Mouse (Mus musculus) adrenal gland, postnatal 10 days (tissue): ENCODE measurements around the gene Gm32742. TPM values are rescaled to one million over a fixed set of nuclear protein-coding genes. Genes with fewer than 3 reads are reported as not detected.

Experiments
- DNase-seq: peaks from one replicate; pipeline ENCODE4 v3.0.0; 2021; ENCODE audit warnings: mixed read lengths
- long read RNA-seq, 2 experiments: library from polyadenylated mRNA; stranded (forward); transcript quantifications; one replicate each; pipeline ENCODE4 v2.0.0; 2021
- total RNA-seq, 2 experiments: library from RNA; stranded (reverse); gene quantifications; 2 replicates each; pipeline ENCODE4 v1.2.3; 2021

The Gm32742 gene
- total RNA-seq, result not detected
- long read RNA-seq, experiment 1, result 0 reads
- long read RNA-seq, experiment 2, result 0 reads

DNA sequence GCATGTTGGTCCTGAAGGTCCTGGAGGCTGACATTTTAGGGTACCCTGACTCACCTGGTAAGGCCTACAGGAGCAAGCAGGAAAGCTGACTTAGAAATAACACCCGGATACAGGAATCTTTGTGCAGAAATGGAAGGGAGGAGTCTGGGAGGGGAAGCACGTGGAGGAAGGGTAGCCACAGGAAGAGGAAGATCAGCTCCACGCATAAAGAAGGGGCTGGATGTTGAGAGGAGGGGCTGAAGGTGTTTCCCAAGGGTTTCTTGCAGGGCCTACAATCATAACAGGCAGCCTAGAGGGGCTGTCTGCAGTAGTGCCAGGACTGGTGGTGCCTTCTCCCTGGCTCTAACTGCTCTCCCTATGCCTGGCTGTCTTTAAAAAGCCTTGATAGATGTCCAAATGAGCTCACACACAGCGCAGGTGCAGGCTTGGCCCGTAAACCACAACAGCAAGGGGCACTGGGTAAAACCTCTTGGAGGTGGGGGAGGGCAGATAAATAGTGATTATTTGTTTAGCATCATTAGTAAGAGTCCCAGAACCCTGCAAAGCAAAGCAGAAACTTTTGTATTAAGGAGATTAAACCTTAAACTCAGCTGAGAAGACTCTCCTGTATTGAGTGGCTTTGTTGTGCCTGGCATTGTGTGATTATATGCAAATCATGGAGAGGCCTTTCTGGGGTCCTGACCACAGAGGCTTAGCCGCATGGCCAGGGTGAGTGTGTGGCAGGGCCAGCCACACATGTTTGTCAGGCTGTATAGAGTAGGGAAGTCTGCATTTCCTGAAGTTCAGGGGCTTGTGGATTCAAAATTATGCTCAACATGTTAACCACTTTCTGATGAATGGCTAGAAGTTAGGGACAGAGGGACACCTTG is at the start of gene Gm32742:
TSS of gene Gm32742 (minus strand) at position 206 of the 869 bp plus-strand sequence.
- no peak for DNase-seq

DNA sequence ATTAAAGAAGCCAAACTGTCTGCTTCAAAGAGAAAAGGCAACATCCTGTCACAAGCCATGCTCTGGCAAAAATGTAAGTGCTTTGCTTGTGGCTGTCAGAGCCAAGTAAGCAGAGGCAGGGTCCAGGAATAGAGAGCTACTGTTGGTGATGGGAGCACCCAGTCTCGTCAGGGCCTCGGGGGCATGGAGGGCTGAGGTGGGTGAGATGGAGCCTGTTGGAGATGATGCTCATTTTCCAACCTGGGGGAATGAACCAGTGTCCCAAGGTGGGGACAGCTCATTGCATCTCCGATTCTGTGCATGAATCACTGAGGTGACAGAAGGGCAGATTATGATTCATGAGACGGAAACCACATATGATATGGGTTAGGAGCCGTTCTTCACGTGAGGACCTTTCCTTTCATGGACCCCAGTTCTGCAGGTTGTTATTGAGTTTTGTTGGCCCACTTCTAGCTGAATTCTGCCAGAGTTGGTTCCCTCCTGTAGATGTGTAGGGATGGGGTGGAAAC is 48.5 kb upstream of the Gm32742 start:
- no peak for DNase-seq

DNA sequence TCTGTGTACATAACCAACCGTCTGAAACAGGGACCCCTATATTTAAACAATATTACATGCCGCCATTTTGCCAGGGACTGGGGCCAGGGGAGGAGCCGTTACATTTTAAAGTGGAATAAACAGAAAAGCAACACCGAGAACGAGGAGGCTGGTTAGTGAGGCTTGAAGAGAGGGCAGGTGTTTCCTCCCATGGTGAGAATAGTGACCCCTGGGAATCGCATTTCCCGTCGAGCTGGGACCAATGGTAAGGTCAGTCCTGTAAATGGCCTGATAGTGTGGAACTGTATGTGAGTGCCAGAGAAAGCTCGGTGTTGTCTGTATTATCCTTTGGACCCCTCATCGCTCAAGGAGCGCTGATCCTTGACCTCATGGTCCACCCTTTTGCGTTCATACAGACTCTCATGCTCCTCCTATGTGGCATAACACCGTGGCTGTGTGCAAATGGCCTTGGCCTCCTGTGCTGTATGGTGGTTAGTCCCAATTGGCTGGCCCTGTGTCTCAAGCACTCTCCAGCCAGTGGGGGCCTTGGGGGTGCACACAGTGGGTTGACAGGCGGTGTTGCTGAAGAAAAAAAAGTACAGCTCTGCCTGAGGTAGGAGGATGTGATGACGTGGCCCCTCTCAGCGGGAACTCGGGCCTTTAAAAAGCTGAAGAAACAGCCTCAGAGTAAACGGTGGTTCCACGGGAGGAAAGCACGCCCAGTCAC is 47.9 kb upstream of the Gm32742 start, which contains the start of gene Pou2af1:
TSS of gene Pou2af1 (plus strand) at position 686 of the 706 bp plus-strand sequence.
- no peak for DNase-seq

DNA sequence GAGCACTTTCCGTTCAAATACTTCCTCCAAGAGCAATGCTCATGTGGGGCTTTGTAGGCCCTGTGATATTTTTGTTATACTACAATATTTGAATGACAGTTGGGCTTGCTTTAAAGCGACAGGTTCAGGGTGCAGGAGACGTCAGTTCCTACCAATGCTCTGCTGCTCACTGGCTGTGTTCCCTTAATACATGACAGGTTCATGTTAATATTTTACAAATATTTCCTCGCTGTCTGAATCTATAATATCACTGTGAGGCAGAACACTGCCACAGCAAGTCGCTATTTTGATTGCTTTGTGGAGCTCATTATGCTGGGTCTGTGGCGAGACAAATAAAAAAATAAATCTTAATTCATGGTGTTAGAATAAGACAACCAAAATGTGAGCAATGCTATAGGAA is 45.9 kb upstream of the Gm32742 start:
- DNase-seq, result no peak

DNA sequence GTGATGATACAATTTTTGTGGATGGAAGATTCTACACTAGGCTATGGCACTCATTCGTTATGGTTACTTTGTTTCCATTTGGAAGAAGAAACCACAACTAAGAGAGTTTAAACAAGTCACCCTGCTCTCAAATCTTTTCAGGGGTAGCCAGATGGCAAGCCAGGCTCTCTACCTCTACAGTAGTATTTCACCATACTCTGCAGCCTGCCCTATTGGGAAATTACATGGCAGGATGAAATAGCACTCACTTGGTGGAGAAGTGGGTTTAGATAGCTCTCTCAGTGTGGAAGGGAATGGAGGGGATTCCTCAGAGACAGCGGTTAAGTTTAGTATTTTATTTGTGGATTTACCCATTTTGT is 43.6 kb upstream of the Gm32742 start:
- DNase-seq, result no peak

DNA sequence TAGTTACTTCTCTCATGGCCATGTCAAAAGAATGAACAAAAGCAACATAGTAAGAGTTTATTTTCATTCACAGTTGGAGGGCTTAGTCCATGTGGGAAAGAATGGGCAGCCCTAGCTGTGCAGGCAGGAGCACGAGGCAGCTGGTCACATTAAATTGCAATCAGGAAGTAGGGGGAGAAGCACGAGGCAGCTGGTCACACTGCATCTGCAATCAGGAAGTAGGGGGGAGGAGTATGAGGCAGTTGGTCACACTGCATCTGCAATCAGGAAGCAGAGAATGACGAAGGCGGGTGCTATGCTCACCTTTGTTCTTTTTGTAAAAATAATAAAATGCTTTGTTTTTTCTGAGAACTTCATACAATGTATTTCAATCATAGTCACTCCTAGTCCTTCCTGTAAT is 29.5 kb upstream of the Gm32742 start:
- DNase-seq, result no peak

DNA sequence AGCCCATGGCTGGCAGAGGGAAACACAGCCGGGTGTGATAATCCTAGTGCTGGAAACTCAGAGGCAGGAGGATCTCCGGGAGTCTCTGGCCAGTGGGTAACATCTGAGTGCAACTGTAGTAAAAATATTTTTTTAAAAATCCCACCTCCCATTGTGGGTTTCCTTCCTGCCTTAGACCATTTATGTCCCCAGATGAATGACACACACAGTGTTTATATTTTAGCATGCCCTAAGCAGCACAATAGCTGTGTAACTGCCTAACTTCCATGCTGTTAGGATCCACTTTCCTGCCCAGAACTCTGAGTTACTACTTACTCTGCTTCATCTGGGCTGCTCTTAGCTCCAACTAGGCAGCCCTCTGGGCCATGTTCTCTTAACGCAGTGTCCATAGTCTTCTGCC is 25.3 kb upstream of the Gm32742 start:
- DNase-seq, result no peak

DNA sequence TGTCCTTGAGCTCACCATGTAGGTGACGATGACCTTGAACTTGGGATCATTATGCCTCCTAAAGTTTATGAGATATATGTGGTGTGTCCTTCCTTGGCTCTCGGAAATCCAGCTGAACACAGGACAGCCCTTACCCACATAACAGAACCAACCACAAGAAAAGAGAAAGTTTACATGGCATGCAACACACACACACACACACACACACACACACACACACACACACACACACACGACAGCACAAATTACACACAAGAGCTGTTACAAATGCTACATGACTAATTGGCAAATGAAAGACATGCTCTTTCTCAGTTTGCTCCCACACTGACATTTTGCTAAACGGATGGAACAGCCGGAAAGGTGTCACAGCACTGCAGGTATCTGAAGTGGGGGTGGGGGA is 20.6 kb upstream of the Gm32742 start:
- no peak for DNase-seq

DNA sequence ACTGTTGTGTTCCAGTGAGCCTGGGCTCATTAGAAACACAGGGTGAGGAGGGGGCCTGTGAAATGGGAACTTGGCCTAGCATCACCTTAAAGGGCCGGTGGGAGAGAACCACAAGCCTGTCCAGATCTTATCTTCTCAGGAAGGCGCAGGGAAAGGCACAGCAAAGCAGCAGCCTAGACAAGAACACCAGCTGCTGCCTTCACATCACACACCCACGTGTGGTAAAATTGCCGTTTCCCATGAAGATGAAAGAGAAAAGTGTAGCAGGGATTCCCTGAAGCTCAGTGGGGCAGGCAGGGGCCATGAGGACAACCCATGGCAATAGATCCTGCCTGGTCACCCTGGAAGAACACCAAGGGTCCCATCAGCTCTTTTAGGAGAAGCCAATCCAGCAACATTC is 20.1 kb upstream of the Gm32742 start:
- no peak for DNase-seq

DNA sequence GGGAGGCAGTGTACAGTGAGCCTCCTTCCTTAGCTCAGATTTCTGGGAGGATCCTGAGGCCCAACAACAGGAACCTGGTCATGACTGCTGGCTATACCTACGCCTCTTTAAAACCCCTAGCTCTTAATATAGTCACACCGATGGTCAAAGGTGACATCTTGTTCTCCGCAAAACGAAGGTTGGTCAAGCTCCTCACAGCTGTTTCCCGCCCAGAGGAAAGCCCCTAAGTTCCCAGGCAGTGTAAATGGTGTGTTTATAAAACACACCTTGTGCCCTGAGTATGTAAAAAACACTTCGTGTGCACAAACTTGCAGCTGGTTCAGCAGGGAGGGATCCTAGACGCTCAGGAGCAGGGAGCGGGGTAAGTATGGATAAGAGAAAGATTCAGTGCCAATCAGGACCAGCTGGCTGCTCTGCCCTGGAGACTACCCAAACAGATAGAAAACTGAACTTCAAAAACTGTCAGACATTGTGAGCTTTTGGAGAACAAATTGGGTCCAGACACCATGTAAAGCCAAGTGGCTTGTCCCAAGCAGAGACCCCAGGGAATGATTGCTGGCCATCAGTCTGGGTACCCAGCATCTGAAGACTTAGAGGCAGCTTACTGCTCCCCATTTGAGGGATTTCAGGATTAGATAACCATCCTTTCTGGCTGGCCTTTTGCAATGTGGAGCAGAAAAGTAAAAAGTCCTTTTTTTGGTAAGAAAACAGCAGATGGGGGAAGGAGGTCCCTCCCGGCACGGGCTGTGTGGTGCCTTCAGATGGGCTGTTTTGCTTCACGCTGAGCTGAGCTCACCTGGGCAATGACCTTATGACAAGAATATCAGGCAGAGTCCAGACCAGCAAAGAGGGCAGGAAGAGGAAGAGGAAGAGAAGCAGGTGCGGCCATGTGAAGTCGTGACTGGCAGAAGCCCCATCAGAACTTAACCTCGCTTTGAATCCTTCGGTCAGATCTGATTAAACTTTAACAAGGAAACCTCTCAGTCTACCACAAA is 17.7 kb upstream of the Gm32742 start:
- no peak for DNase-seq

DNA sequence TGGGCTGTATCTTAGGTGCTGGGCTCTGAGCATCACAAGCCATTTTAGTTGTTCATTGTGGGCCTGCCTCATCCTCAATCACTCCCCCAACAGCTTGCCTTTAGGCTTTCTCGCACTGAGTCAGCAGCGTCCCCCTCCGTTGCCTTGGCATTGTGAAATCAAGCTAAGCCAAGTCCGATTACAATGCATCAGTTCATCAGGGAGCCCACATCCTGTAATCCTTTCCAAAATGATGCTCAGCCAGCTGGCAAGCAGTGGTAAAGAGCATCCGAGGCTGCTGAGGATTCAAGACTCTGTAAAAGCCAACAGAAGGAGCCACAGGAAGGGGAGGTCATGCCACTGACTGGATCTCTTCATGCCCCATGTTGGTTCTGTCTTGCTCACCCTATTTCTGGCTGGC is 15.3 kb upstream of the Gm32742 start:
- peak; percentile 8 for DNase-seq

DNA sequence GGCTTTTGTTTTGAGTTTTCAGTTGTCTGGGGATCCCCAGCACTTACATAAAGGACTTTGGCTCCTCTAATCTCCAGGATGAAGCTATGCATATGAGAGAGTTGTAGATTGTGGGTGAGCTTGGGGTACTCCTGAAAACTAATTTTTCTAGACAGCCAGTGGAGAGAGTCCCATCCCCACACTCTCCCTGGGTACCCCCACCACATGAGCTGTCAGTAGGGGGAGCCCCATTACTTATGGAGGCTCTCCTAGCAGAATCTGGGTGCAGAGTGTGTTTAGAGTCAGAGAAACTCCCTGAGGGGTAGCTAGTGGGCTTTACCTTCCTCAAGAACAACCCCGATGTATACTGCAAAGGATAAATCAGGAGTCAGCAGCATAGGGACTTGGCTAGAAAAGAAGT is 13.0 kb upstream of the Gm32742 start:
- peak; percentile 8 for DNase-seq

DNA sequence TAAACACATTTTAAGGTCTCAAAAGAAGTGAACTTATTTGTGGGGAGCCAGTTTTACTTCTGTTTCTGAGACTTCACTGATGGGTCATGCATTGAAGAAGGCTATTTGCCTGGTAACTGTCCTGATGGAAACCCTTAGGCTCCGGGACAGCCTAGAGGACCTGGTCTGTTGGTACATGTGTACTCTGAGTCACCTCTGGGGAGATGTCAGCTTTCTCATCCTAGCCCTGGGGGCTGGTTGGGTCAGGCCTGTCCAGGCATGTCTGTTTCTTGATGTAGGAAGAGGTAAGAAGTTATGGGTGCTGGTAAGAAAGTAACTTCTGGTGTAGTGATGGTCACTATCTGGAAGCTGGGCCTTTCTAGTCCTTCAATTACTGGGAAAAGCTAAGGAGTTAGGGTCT is 10.4 kb upstream of the Gm32742 start:
- no peak for DNase-seq

DNA sequence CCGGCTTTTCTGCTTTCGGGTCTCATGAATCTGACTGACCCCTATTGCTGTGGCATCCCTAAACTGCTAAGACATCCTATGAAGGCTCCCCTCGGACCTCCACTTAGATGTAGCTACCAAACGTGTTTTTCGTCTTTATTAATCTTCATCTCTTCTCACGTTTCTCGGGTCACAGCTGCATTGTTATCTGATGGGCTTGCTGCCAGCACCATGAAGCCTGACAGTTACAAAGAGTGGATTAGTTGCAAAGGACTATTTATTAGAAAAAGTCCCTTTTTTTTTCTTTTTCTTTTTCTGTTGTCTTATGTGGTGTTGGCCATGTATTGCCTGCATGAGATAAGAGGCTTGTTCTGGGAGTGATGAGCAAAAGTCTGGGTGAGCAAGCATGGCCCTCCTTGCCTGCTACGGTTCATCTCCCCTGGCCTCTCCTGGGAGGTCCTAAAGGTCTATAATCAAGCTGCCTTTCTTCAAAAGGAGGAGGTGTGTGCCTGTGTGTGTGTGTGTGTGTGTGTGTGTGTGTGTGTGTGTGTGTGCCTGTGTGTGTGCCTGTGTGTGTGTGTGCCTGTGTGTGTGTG is 9.7 kb upstream of the Gm32742 start:
- DNase-seq, result peak; percentile 43

DNA sequence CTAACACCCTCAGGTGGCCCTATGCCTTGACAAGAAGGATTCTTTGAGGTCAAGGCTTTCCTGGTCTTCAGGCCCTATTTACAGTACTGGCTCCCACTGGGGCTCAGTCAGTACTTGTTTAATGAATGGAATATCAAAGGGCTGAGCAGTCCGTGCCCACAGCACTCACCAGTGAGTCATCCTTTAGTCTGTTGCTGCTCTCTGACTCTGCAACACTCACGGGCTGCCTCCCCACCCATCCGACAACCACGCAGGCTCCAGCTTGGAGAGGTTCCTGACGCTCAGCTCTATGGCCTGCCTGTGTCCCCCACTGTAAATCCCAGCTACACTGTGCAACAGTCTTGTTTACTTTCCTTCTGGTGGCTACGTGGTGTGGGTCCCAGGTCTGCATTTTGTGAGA is 5.0 kb upstream of the Gm32742 start:
- DNase-seq, result peak; percentile 18

DNA sequence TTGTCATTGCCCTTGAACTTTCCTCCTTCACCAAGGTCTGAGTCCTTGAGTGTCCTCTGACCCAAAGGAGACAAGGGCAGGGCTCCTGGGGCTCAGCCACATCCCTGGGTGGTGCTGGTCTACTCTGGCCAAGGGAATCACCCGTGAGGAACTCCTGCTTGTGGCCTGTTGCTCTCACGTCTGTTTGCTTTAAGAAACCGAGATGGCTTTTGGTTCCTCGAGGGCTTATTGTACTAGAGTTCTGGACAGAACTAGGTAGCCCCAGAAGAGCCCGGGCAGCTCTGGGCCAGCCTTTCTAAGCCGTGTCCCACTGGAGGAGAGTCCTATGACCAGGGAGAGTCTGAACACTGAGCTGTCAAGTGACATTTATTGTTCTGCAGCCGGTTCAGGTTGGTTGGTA is 3.8 kb upstream of the Gm32742 start:
- DNase-seq, result no peak

DNA sequence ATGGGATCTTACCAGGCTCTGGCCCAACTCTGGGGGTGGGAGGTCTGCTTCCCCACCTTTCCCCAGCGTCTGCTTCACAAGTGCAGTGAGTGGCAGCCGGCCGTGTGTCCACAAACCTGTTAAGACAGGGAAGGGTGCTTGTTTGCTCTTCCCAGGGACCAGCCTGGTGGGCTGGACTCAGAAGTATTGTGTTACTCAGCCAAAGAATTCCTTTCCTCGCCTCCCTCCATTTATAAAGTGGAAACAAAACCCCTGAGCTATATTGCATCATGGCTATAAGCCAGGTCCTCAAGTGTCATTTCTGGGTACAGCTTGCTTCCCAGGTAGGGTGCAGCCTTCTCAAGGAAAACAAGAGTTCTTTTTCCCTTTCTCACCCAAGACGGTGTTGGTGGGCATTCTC is 3.4 kb upstream of the Gm32742 start:
- no peak for DNase-seq

DNA sequence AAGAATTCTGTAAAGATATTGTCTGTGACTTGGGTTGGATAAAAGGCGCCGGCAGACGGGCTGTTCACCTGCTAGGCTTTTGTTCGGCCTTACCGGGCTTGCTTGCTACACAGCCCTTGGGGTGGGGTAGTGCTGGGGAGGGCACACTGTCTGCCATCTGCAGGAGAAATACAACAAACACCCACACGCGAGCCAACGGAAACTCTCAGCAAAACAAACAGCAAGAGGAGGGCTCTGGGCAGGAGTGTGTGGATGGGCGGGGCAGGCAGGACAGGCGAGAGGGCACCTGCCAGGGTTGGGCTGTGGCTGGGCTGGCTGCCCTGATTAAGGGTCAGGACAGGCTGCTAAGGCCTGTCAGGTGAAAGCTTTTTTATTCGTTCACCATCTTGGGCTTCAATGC is 2.6 kb upstream of the Gm32742 start:
- no peak for DNase-seq

DNA sequence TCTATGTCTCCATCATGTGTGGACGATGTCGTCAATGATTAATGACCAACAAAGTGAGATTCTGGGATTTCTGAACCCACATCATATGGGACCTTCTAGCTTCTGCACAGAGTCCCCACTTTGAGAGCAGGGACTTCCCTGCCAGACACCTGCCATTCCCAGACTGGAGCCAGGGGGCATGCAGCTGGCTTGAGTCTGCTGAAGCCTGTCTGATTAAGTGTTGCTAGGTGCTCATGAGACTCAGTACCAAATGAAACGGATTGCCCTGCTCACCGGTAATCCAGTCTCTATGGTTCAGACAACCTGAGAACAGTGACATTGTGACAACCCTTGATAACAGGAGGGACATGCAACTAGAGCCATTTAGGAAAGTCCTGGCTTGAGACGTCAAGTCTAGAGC is 1.3 kb downstream of the Gm32742 start:
- DNase-seq, result no peak

DNA sequence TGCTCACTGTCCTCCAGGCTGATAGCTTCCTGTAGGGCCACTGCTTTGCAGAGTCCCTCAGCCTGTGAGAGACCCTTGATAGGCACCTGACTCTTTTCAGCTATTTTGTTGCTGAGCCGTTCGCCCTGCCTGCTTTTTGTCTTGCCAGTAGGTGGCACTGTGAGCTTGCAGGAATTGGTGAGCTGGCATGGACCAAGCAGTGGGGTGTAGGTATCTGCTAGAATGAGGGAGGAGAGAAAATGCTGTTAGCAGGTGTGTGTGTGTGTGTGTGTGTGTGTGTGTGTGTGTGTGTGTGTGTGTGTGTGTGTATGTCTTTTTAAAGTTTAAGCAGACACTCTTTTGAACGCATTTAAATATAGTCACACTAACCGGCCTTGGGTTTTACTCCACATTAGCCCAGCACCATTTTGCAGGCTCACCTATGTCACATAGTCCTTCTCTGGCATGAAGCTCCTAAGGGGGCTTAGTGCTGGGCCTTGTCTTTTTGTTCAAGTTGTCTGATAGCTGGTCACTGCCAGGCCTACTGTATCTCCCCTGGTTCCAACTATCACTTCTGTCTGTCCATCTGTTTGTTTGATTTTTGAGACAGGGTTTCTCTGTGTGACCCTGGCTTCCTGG is 3.4 kb downstream of the Gm32742 start:
- peak; percentile 85 for DNase-seq

DNA sequence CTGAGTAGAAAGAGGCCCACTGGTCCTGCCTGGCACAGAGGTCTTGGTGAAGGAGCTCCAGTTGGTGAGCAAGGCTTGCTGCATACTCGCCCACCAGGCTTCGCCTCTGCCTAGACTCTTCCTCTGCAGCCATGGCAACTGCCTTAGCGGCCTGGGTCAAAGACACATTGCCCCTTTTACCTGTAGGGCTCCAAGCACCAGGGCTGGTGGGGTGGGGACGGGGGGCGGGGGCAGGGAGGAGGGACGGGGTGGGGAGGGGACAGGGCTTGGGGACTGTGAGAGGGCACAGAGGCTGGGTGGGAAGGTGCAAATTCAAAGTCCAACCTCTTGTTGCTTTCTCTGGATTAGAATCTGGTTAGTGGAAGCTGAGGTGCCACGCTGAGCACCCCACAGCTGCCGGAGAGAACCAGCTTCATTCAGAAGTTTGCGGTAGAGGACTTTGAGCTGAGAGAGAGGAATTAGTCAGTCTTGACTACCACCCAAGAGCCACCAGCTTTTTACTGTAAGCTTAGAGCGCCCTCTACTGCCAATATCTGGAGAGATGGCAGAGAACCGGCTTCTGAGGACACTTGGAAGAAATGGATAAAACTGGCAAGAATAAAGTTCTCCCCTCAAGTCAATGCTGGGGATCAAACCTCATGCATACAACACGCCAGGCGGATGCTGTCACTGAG is 13.1 kb downstream of the Gm32742 start:
- peak; percentile 79 for DNase-seq
